Mouse (Mus musculus) neutrophil, adult 5-6 weeks (primary cell): ENCODE results near the gene Nbdy. TPM values are rescaled to one million over a fixed set of nuclear protein-coding genes. Genes with fewer than 3 reads are reported as not detected.
A peak's percentile ranks its signal among the peaks of the same experiment; 100 is the strongest.

Source experiments
- ATAC-seq: fragments of 151-379, 151-347 bp; 2 replicates; pipeline ENCODE4 v1.8.0; 2017; ENCODE audit warnings: mild to moderate bottlenecking, moderate TSS enrichment; ENCODE audit not compliant: insufficient number of reproducible peaks, poor library complexity, low FRiP score, severe bottlenecking; ENCODE audit errors: extremely low read depth
- total RNA-seq: library from RNA; stranded (forward); fragments of 200-1000 nt; gene quantifications from 2 replicates; pipeline ENCODE4 v1.2.3, GENCODE M21; 2017

The Nbdy gene
- 2.6 and 4.1 TPM in 2 replicates for total RNA-seq

GRCm38 (mm10) chrX:153723110-153723916, at the start of gene Nbdy:
TSS of gene Nbdy (plus strand) at chrX:153723590.
- no peak for ATAC-seq

DNA sequence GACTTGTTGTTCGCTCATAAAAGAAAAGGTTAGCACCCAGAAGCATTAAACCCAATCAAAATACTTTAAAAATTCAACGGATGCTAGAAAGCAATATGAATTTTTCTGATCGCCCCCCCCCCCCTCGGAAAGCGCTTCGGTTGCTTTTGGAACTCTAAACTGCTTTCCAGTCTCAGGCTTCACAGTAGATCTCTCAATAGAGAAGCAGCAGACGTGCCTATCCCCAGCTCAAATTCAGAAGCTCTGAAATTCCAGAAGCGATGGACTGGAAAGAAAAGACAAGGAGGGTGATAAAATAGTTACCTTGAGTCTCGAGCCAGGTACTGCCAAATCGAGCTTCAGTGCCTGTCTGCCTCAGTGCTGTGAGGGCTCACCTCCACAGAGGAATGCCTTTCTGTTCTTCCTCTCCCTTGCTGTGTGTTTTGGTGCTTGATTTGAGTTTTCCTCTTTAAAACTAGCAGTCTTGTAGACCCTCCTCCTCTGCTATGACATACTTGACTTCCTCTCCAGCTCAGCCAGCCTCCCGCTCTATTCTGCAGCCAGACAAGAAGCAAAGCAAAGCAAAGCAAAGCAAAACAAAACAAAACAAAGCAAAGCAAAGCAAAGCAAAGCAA, 27.5 kb upstream of the Nbdy start, which contains the start of gene Kctd12b:
Kctd12b (minus strand) TSS at position 610 of the 614 bp plus-strand sequence.
- ATAC-seq: no peak

DNA sequence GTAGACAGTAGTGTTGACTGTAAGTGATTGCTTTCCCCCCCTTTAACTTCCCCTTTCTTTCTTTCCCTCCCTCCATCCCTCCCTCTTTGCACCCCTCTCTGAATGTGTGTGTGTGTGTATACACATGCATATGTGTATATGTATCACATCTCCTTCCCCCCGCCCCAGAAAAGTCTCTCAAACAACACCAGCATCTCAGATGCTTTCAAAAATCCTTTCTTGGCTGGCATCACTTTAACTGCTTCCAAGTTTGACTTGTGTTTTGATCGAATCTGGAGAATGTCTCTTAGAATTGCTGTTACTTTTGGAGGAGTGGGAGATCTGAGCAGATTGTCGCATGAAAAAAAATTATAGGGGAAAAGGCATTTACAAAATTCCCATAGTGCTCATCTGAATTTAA, 22.9 kb upstream of the Nbdy start:
- no peak for ATAC-seq

GRCm38 (mm10) chrX:153707735-153708134, 15.7 kb upstream of the Nbdy start:
- ATAC-seq: no peak

DNA sequence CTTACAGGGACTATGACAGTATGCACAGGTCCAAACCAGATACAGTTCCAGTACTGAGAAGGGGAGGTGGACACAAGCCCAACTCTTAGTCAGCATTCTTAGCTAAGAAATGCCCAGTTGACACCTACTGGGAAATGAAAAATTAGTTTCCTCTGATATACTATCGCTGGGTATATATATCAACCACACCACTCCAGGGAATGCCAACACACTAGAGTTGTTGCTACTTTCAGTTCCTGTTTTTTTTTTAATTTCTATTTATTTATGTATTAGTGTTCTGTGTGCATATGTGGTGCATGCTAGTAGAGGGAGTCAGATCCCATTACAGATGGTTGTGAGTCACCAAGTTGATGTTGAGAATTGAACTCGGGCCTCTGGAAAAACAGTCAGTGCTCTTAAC, 6.7 kb upstream of the Nbdy start:
- no peak for ATAC-seq

GRCm38 (mm10) chrX:153719602-153720001, 3.8 kb upstream of the Nbdy start:
- ATAC-seq: peak; percentile 39; the same call in 1 of the 2 replicates

DNA sequence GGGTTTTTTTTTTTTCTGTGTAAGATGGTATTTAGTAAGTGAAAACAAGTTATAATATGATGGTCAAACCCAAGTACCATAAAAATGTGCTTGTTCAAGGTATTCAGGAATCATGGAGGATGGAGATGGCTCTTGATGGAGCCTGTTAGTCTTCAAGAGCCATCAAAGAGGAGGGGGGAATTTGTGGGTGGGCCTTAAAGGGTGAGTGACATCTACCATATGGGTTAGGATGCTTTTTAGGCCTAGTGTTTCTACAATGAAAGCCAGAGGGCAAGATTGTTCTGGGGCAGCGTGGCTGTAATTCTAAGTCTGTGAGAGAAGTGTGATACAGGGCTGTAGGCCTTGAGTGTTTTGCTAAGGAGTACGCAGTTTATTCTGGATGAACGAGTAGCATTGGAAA, 1.0 kb downstream of the Nbdy start:
- no peak for ATAC-seq

- no peak for ATAC-seq
These were observed 12.3 kb downstream of the Nbdy start for GRCm38 (mm10) chrX:153735697-153736096.

DNA sequence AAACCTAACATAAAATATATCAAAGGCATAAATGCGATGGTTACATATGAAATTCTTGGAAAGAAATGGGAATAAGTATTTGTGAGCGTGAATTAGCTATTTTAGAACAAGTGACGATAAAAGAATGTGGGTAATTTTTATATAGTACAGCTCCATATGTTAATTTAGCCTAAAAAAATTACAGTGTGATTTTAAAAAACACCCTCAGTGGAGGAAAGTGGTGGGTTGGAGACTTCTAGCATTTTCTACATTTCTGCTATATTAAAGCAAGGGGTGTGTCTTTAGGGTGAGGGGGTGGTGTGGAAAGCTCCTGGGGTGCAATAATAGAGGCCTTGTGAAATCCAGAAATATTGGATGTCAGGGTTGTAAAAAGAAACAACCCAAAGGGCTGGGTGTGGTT, 19.1 kb downstream of the Nbdy start:
- no peak for ATAC-seq

DNA sequence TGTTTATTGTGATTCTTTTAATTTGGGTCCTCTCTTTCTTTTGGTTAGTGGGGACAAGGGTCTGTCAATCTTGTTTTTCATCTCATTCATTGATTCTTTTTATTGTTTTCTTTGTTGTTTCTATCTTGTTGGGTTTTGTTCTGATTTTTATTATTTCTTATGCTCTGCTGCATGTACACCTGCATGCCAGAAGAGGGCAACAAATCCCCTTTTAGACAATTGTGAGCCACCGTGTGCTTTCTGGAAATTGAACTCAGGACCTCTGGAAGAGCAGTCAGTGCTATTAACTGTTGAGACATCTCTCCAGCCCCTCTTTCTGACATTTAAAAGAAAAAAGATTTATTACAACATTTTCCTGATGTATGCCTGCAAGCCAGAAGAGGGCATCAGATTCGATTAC, 25.8 kb downstream of the Nbdy start:
- ATAC-seq: no peak

Other genes with a start within 250 kb of the Nbdy start
- 3.3 and 6.4 TPM in 2 replicates for gene Ubqln2, start 225.4 kb upstream of the Nbdy start, total RNA-seq
- gene Cypt3, start 165.0 kb upstream of the Nbdy start, total RNA-seq: not detected in 2 replicates
- gene Kctd12b, start 27.2 kb upstream of the Nbdy start, total RNA-seq: 0.70 and 1.5 TPM in 2 replicates
- gene Spin2c, start 108.6 kb downstream of the Nbdy start, total RNA-seq: not detected in 2 replicates